Mouse (Mus musculus) bone marrow, adult 2 months (tissue): ENCODE data around the gene Frem2.

Experiments
- CTCF ChIP-seq: fragments of 200-500 bp; IDR thresholded peaks from 2 replicates; pipeline ENCODE4 v1.5.1; 2011; ENCODE audit warnings: low read length, control low read depth; ENCODE audit not compliant: control insufficient read depth, insufficient read depth
- POLR2A ChIP-seq: fragments of 200-500 bp; IDR thresholded peaks from 2 replicates; pipeline ENCODE4 v1.6.1; 2011; ENCODE audit warnings: low read depth, mild to moderate bottlenecking, control low read depth, low read length, borderline replicate concordance; ENCODE audit not compliant: control insufficient read depth

- TF ChIP-seq CTCF (no peak), POLR2A (no peak)
Observed at GRCm38 (mm10) chr3:53514221-53515065, 142.7 kb downstream of the Frem2 start.
